Mouse (Mus musculus) lung, embryonic 15.5 days (tissue): ENCODE measurements around the gene Olfr685. TPM values are rescaled to one million over a fixed set of nuclear protein-coding genes. Genes with fewer than 3 reads are reported as not detected.

Experiments used
- ATAC-seq: fragments of 200-750 bp; cut with Nextera tagmentation; 2 replicates; pipeline ENCODE4 v1.8.0; 2017; ENCODE audit warnings: moderate number of reproducible peaks, borderline replicate concordance; ENCODE audit not compliant: low FRiP score, low TSS enrichment; ENCODE audit errors: extremely low read depth
- H3K27ac ChIP-seq: fragments of 300-500 bp; sonication (generic); 2 replicates; pipeline ENCODE4 v1.5.1; 2015; ENCODE audit warnings: moderate library complexity, mild to moderate bottlenecking, inconsistent platforms
- H3K27me3 ChIP-seq: fragments of 300-500 bp; sonication (generic); 2 replicates; pipeline ENCODE4 v1.6.1; 2015; ENCODE audit warnings: inconsistent platforms
- H3K36me3 ChIP-seq: fragments of 300-500 bp; sonication (generic); 2 replicates; pipeline ENCODE4 v1.6.1; 2015; ENCODE audit warnings: inconsistent platforms
- H3K4me1 ChIP-seq: fragments of 300-500 bp; sonication (generic); 2 replicates; pipeline ENCODE4 v1.6.1; 2015; ENCODE audit warnings: inconsistent platforms
- H3K4me2 ChIP-seq: fragments of 300-500 bp; sonication (generic); 2 replicates; pipeline ENCODE4 v1.6.1; 2015; ENCODE audit warnings: inconsistent platforms, mild to moderate bottlenecking, moderate library complexity
- H3K4me3 ChIP-seq: fragments of 300-500 bp; sonication (generic); 2 replicates; pipeline ENCODE4 v1.5.1; 2015; ENCODE audit warnings: mild to moderate bottlenecking, inconsistent platforms
- H3K9ac ChIP-seq: fragments of 300-500 bp; sonication (generic); 2 replicates; pipeline ENCODE4 v1.6.1; 2015; ENCODE audit warnings: inconsistent platforms
- H3K9me3 ChIP-seq: fragments of 300-500 bp; sonication (generic); 2 replicates; pipeline ENCODE4 v1.6.1; 2016; ENCODE audit warnings: inconsistent platforms
- WGBS: fragments of 180-500 bp; shearing (Covaris S2); methylation state at CpG from one replicate; pipeline ENCODE4 v1.1.7; 2015; 5-methylcytosine and 5-hydroxymethylcytosine counted together
- polyA plus RNA-seq: library from polyadenylated mRNA; unstranded; fragments of >200 nt; fragmentation: Nextera tagmentation; extraction: Ambion mirVana; gene quantifications from 2 replicates; pipeline ENCODE4 v1.2.1, GENCODE M21; 2015

The Olfr685 gene
- polyA plus RNA-seq = not detected in 2 replicates

GRCm38 (mm10) chr7:105185912-105186311 is at the start of gene Olfr685:
Gene Olfr685, minus strand, starts transcription at chr7:105186012.
- Histone ChIP-seq H3K27me3 (no peaks in the 10 kb centered on the region), H3K4me3 (no peak within 1 kb of the TSS), H3K9me3 (no peaks in the 10 kb centered on the region), H3K27ac (no peak within 1 kb of the TSS), H3K36me3 (no peaks in the 10 kb centered on the region), H3K9ac (no peak within 1 kb of the TSS), H3K4me1 (no peaks in the 10 kb centered on the region), H3K4me2 (no peak within 1 kb of the TSS)
- 72% methylated on average over 1 of the region's 1 CpGs for WGBS
- no peak for ATAC-seq

GRCm38 (mm10) chr7:105229386-105229785 is 43.6 kb upstream of the Olfr685 start:
- Histone ChIP-seq H3K9me3 (no peaks in the 10 kb centered on the region), H3K36me3 (no peaks in the 10 kb centered on the region), H3K4me2 (no peak overlapping the region), H3K27me3 (no peaks in the 10 kb centered on the region), H3K4me3 (no peak overlapping the region), H3K9ac (no peak overlapping the region), H3K27ac (no peak overlapping the region), H3K4me1 (no peaks in the 10 kb centered on the region)
- no peak for ATAC-seq
- WGBS = 74% methylated on average over 2 of the region's 2 CpGs

- Histone ChIP-seq H3K27ac (no peak overlapping the region), H3K4me3 (no peak overlapping the region), H3K27me3 (no peaks in the 10 kb centered on the region), H3K4me1 (no peaks in the 10 kb centered on the region), H3K9me3 (no peaks in the 10 kb centered on the region), H3K36me3 (no peaks in the 10 kb centered on the region), H3K4me2 (no peak overlapping the region), H3K9ac (no peak overlapping the region)
- WGBS = 74% methylated on average over 1 of the region's 1 CpGs
- ATAC-seq = peak; percentile 42; the same call in 1 of the 2 replicates
Measured at GRCm38 (mm10) chr7:105228138-105228537, 42.3 kb upstream of the Olfr685 start.

GRCm38 (mm10) chr7:105226703-105227102 is 40.9 kb upstream of the Olfr685 start:
- no peak overlapping the region for H3K4me2 ChIP-seq
- H3K36me3 ChIP-seq = no peaks in the 10 kb centered on the region
- no peaks in the 10 kb centered on the region for H3K9me3 ChIP-seq
- H3K4me1 ChIP-seq = no peaks in the 10 kb centered on the region
- no peak overlapping the region for H3K4me3 ChIP-seq
- no peak overlapping the region for H3K27ac ChIP-seq
- H3K9ac ChIP-seq = no peak overlapping the region
- ATAC-seq = no peak
- H3K27me3 ChIP-seq = no peaks in the 10 kb centered on the region

GRCm38 (mm10) chr7:105226072-105226471 is 40.3 kb upstream of the Olfr685 start:
- Histone ChIP-seq H3K27ac (no peak overlapping the region), H3K4me1 (no peaks in the 10 kb centered on the region), H3K36me3 (no peaks in the 10 kb centered on the region), H3K27me3 (no peaks in the 10 kb centered on the region), H3K9me3 (no peaks in the 10 kb centered on the region), H3K9ac (no peak overlapping the region), H3K4me3 (no peak overlapping the region), H3K4me2 (no peak overlapping the region)
- ATAC-seq = no peak

- Histone ChIP-seq H3K4me2 (no peak overlapping the region), H3K4me1 (no peaks in the 10 kb centered on the region), H3K9me3 (no peaks in the 10 kb centered on the region), H3K36me3 (no peaks in the 10 kb centered on the region), H3K27ac (no peak overlapping the region), H3K9ac (no peak overlapping the region), H3K27me3 (no peaks in the 10 kb centered on the region), H3K4me3 (no peak overlapping the region)
- 62% methylated on average over 4 of the region's 4 CpGs for WGBS
- no peak for ATAC-seq
Measured at GRCm38 (mm10) chr7:105218281-105218680, 32.5 kb upstream of the Olfr685 start.

- no peak overlapping the region for H3K4me2 ChIP-seq
- no peak overlapping the region for H3K4me3 ChIP-seq
- H3K4me1 ChIP-seq = no peaks in the 10 kb centered on the region
- H3K9ac ChIP-seq = no peak overlapping the region
- no peak for ATAC-seq
- H3K36me3 ChIP-seq = no peaks in the 10 kb centered on the region
- WGBS = 53% methylated on average over 1 of the region's 1 CpGs
- H3K27me3 ChIP-seq = no peaks in the 10 kb centered on the region
- no peak overlapping the region for H3K27ac ChIP-seq
- no peaks in the 10 kb centered on the region for H3K9me3 ChIP-seq
Measured at GRCm38 (mm10) chr7:105214761-105215160, 28.9 kb upstream of the Olfr685 start.

- H3K27ac ChIP-seq = no peak within 1 kb of the TSS
- no peak within 1 kb of the TSS for H3K4me2 ChIP-seq
- H3K9me3 ChIP-seq = no peaks in the 10 kb centered on the region
- no peaks in the 10 kb centered on the region for H3K36me3 ChIP-seq
- no peaks in the 10 kb centered on the region for H3K27me3 ChIP-seq
- ATAC-seq = no peak
- no peaks in the 10 kb centered on the region for H3K4me1 ChIP-seq
- H3K9ac ChIP-seq = no peak within 1 kb of the TSS
- no peak within 1 kb of the TSS for H3K4me3 ChIP-seq
Measured at GRCm38 (mm10) chr7:105207385-105207784, 21.6 kb upstream of the Olfr685 start, which contains the start of gene Olfr686. Gene Olfr686, minus strand, starts transcription at chr7:105207485.

GRCm38 (mm10) chr7:105170773-105171172 is 15.0 kb downstream of the Olfr685 start:
- ATAC-seq = no peak
- Histone ChIP-seq H3K9me3 (no peaks in the 10 kb centered on the region), H3K9ac (no peak overlapping the region), H3K4me3 (no peak overlapping the region), H3K4me1 (no peaks in the 10 kb centered on the region), H3K4me2 (no peak overlapping the region), H3K27me3 (no peaks in the 10 kb centered on the region), H3K27ac (no peak overlapping the region), H3K36me3 (no peaks in the 10 kb centered on the region)
- 46% methylated on average over 4 of the region's 4 CpGs for WGBS

GRCm38 (mm10) chr7:105163553-105163952 is 22.3 kb downstream of the Olfr685 start, which contains the start of gene Olfr684:
Gene Olfr684, minus strand, starts transcription at chr7:105163653.
- no peak for ATAC-seq
- Histone ChIP-seq H3K9ac (no peak within 1 kb of the TSS), H3K9me3 (no peaks in the 10 kb centered on the region), H3K4me3 (no peak within 1 kb of the TSS), H3K4me1 (no peaks in the 10 kb centered on the region), H3K4me2 (no peak within 1 kb of the TSS), H3K36me3 (no peaks in the 10 kb centered on the region), H3K27me3 (no peaks in the 10 kb centered on the region), H3K27ac (no peak within 1 kb of the TSS)
- 62% methylated on average over 1 of the region's 1 CpGs for WGBS

- Histone ChIP-seq H3K4me3 (no peak within 1 kb of the TSS), H3K27me3 (no peaks in the 10 kb centered on the region), H3K9me3 (no peaks in the 10 kb centered on the region), H3K36me3 (no peaks in the 10 kb centered on the region), H3K4me2 (no peak within 1 kb of the TSS), H3K9ac (no peak within 1 kb of the TSS), H3K27ac (no peak within 1 kb of the TSS), H3K4me1 (no peaks in the 10 kb centered on the region)
- WGBS = 61% methylated on average over 1 of the region's 1 CpGs
- ATAC-seq = no peak
Measured at GRCm38 (mm10) chr7:105146912-105147311, 38.9 kb downstream of the Olfr685 start, which contains the start of gene Olfr683. Gene Olfr683, minus strand, starts transcription at chr7:105147012.

- Histone ChIP-seq H3K4me1 (no peaks in the 10 kb centered on the region), H3K36me3 (no peaks in the 10 kb centered on the region), H3K4me2 (no peak overlapping the region), H3K9me3 (no peaks in the 10 kb centered on the region), H3K4me3 (no peak overlapping the region), H3K27me3 (no peaks in the 10 kb centered on the region), H3K9ac (no peak overlapping the region), H3K27ac (no peak overlapping the region)
- WGBS = 25% methylated on average over 2 of the region's 2 CpGs
- ATAC-seq = peak; percentile 77; the same call in 1 of the 2 replicates
Measured at GRCm38 (mm10) chr7:105141275-105141674, 44.5 kb downstream of the Olfr685 start.
